Mouse (Mus musculus): Measurements from ENCODE around the gene Mapk1.

GRCm38 (mm10) chr16:16982636-16983035 lies 546 bp upstream of the Mapk1 start:
- TF ChIP-seq NELFE (IDR thresholded peaks at IDR 0.05; ENCODE audit: low read depth, low read length) = no peak
- TF ChIP-seq MYC (IDR thresholded peaks at IDR 0.05; ENCODE audit: low read depth, low read length) = no peak
